Mouse (Mus musculus) layer of hippocampus, postnatal 36 days (tissue): ENCODE results near the gene Tlcd1. TPM values are rescaled to one million over a fixed set of nuclear protein-coding genes. Genes with fewer than 3 reads are reported as not detected.

Experiments used
- DNase-seq, 2 experiments: peaks; one replicate each; pipeline ENCODE4 v3.0.0; 2022
- total RNA-seq, 2 experiments: library from RNA; stranded (reverse); gene quantifications; 2 replicates each; pipeline ENCODE4 v1.2.3; 2021

Tlcd1 gene
- total RNA-seq, 2 experiments from 2014 or later = 22.3 to 24.0 TPM

DNA sequence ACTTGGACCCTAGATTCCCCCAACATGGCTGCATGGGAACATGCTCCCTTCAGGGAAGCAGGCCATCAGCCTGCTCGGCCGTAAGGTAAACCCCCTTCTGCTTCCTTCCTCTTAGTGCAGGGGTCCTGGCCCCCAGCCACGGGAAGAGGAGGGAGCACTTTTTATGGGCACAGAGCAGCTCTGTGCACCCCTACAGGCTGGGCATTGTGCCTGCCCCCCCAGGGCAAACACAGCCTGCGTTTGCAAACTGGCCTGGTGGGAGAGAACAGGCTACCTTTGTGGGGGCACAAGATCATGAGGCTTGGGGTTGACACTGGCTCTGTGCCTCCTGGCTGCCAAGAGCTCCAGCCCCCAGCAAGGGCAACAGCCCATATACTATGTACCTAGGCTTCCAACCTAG, 14.5 kb upstream of the Tlcd1 start:
- no peak for DNase-seq

DNA sequence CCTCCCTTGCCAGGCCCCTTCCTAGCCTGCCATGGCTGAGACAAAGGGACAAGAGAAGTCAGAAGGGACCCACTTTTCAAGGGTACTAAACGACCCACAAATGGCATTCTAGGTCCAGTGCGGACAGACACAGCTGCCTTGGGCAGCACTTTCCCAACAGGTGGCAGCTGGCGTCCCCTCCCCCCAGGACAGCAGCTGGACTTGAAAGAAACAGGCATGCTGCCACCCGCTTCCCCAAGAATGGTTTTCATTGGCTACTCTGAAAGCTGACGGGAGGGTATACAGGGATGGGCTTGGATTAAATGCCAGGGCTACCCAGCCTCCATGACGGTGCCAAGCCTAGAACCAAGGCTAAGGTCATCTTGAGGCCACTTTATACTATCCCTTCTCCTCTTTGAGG, 14.0 kb upstream of the Tlcd1 start:
- no peak for DNase-seq

DNA sequence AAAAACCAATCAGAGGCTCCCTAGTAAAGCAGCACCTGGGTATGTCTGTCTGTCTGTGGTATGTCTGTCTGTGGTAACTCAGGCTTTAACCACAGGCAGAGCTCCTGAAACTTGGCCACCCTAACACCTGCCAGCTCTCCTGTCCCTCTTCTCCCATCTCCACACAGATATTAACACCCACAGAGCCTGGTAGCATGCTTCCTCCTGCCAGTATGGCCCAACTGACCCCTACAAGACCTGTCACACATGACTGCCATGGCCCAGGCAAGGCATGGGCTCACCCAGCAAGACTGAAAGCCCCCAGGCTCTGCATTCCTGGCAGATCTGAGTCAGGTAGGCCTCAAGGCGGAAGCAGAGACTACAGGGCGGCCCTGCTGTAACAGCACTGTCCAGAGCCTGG, 13.5 kb upstream of the Tlcd1 start:
- no peak for DNase-seq

DNA sequence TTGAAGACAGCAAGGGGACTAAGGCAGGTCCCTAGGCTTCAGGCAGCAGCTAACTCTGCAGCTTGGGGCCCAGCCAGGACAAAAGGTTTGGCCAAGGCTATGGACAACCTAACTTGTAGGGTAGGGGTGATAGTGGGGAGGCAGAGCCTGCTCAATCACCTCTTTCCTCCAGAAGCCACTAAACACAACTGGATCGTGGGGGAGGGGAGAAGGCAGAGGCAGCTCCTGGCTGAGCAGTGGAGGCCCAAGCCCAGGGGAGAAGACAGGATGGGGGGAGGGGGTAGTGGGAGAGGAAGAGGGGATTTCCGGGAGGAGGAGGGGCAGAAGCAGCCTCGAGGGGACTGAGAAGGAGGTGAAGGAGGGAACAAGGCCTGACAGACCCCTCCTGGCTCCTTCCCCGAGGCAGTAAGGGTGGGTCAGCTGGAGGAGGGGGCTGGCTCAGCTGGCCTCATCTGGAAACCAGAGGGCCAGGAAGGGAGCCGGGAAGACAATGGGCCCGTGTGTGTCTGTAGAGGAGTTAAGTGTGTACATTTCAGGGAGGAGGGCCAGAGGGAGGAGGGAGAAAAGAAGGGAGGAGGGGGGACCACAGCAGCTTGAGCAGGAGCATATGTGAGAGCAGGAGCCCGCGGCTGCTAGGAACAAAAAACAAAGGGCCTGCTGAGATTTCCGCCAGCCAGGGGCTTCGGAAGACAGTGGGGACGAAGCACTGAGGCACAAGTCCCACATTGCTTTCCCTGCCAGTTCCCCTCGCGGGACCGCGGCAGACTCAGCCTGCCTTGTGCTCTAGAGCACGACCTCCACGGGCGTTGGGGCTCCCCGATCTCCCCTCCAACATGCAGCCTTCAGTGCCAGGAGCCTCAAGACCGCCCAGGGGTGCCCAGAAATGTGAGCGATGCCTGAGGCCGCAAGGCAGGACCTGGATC, 12.6 kb upstream of the Tlcd1 start:
- DNase-seq = no peak

DNA sequence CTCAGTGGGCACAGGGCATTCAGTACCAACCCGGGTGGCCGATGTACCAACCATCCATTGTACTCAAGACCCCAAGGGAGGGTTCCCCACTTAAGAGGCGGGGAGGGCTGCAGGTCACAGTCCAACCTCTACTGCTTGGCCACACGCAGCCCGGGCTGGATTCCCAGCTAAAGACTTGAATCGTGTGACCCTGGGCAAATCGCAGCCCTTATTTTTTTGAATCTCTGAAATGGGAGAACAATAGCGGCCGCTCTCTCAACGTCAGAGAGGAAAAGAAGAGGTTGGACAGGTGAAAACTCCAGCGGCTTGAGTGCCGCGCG, 11.9 kb upstream of the Tlcd1 start:
- no peak for DNase-seq

DNA sequence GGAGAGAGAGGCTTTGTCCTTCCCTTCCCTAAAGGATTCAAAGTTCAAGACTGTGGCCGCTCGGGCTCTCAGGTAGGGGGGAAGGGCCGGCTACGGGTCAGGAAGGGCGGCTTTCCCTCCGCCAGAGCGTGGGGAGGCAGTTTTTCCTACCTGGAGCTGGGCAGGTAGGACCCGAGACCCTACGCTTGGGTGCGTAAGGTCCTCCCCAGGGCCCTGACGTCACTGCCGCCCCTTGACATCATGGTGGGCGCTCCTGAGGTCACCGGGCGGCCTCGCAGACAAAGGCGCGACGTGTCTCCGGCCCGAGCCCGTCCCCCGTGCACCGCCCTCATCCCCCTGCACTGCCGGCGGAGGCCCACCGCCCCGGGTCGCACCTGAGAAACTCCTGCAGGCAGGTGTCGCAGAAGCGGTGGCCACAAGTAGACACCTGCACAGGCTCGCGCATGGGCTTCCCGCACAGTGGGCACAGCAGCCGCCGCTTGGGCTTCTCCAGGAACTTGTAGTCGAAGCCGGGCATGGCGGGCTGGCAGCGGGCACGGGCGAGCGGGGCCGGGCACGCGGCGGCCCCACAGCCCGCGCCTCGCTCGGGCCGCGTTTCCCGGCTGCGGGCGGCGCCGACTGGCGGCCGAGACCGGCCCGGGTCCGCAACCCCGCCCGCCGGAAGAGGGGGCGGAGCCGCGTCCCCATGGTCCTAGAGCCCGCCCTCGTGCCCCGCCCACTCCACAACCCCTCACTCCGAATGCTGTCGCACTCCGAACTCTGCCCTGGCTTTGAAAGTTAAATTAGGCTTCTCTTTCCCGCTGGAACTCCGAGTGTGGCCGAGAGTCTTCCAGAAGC, 11.4 kb upstream of the Tlcd1 start, which contains the start of gene Traf4:
TSS of gene Traf4 (minus strand) at position 666 of the 837 bp plus-strand sequence.
- peak; percentile 72 to 75 for DNase-seq

DNA sequence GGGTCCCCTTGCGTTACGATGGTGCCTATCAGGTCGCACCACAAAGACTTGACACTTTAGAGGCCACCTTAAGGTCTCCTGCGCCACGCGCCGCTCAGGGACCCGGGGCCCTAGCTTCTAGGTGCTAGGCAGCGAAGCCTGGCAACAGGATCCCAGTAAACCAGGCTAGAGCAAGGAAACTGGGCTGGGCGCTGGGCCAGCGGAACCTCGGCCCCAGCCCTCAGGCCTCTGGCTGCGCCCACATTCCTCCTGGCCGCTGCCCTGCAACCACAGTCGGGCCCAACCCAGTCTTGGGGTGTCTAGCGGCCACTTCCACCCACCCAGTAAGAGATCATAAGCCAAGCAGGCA, 10.8 kb upstream of the Tlcd1 start:
- no peak for DNase-seq

DNA sequence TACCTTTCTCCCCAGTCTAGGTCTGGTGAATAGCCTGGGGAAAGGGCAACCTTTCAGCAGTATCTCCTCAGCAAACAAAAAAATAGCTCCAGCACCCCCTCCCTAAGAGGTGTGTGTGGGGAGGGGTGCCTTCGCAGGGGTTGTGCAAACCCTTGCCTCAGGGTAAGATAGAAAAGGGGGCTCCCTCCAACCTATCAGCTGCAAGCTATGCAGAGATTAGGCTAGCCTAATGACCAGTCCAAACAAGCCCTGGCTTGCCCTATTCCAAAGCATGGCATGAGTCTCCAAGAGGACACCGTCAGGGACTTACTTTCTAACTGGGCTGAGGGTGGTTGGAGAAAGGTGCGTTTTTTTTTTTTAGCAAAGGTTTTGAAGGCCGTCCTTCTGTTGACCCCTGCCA, 10.3 kb upstream of the Tlcd1 start:
- DNase-seq = no peak

DNA sequence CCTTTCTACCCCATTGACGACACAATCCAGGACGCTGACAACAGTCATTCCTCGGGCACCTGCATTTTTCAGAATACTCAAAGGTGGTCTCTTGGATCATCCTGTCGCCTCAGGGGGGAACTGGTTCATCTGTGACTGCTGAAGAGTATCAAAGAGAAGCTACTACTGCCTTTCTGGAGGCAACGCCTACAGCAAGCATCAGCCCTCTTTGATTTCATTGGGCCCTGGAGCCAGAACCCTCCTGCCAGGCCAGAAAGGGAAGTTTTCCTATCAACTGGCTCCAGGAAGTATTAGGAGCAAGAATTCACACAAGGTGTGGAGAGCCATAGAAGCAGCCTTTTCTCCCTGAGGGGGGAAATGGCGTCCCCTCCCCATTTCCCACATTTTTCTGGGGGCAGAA, 9.9 kb upstream of the Tlcd1 start:
- no peak for DNase-seq

DNA sequence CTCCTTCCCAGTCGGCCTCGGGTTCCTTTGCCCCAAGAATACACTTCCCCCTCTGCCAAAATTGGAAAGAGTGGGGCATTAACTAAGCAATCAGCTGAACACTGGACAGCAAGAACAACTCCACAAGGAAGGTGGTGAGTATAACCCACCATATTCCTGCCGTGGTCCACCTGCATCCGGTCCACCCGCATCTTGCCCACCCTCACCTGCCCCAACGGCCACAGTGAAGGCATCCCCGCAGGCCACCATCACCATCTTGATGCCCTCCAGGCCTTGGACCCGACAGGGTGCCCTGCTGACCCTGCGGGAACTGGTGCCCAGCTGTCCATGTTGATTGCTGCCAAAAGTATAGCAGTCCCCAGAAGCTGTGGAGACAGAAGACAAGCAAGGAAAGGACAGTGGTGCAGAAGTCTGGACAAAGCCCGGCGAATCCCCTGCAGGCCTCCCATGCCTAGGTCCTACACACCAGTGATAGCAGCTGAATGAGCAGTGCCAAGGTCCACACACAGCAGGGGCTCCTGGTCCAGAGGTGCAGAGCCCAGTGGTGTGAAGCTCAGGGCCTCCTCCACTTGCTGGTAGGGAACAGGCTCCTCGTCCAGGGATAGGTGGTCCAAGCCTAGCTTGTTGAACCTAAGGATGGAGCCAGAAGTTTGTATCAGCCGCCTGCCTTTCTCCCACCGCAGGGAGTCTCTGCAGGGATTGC, 9.1 kb upstream of the Tlcd1 start:
- no peak for DNase-seq

DNA sequence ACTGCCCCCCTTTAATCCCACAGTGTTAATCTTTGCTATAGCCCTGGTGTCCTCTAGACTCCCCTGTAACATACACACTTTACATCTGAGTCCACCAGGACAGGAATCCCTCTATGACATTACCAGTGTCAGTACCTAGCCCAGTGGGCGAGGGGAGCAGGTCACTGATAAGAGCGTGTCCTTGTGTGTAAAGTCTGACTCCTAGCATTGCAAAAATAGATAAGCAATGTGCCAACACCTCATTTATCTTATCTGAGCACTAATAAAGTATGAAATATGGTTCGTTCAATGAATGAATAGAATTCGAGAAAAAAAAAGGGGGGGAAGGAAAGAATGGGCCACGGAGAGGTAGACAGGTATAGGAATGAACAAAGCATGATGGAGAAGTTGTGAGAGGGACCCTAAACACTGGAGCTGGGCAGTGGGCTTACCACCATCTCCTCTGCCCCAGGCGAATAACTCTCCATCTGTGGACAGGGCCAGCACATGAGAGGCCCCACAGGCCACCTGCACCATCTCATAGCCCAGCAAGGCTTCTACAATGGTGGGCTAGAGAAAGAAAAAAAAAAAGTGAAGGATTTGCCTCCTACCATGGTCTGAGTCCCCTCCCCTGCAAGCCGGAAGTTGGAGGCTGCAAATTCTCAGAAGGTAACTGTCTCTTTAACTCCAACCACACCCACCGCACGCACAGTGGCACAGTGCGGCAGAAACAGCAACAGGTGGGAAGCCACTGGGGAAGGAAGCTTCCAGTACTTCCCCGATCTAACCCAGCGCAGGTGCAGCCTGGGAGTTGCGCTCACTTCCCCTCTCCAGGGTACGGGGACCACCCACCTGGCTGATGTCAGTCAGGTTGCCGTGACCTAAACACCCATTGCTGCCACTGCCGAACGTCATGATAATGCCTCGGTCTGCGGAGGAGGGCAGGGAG, 7.7 kb upstream of the Tlcd1 start:
- DNase-seq = no peak

DNA sequence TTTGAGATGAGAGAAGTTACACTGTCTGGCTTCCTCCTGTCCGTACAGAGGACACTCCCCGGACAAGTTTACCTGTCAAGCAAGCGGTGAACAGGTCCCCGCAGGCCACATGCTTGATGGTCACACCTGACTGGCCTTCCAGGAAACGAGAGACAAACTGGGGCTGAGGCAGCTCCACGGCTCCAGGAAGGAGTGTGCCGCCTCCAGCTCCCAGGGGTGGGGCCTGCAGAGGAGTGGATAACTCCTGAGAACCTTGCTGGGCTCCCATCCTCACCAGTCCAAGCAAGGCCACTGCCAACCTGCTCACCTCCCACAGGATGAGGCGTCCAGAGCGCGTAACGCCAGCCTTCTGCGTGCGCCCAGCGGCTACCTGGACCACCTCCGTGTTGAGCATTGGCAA, 6.2 kb upstream of the Tlcd1 start:
- no peak for DNase-seq

DNA sequence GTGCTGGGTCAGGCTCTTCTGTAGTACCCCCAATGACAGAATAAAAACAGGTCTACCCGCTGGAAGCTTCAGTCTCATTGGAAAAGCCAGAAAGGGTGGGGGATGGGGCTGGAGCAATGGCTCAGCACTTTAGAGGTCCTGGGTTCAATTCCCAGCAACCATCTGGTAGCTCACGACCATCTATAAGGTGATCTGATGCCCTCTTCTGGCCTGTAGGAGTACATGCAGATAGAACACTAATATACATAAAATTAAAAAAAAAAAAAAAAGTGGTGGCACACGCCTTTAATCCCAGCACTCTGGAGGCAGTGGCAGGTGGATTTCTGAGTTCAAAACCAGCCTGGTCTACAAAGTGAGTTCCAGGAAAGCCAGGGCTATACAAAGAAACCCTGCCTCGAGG, 5.2 kb upstream of the Tlcd1 start:
- DNase-seq = no peak

DNA sequence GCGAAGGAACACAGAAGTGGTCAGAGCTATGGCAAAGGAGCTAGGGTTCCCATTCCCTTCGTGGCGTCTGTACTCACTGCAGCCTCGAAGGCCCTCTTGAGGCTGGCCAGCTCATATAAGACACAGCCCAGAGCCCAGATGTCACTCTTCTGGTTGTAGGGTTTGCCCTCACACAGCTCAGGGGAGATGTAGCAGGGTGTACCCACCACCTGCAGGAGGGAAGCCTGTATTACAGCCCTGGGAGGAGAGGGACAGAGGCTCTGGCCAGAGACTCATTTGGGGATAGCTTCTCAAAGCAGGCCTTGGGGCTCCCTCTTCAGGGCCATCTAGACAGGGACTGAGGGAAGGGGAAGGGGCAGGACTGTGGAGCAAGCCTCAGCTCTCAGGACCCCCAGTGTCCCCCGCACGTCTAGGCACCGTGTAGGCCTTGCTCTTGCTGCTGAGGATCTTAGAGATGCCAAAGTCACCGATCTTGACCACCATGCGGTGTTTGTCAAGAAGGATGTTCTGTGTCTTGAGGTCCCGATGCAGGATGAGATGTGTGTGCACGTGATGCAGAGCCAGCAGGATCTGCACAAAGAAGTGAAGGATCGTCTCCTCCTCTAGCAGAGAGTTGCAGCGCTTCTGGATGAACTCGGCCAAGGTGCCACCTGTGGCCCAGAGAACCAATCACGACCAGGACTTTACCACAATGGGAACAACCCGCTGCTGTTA, 4.3 kb upstream of the Tlcd1 start:
- DNase-seq = no peak

DNA sequence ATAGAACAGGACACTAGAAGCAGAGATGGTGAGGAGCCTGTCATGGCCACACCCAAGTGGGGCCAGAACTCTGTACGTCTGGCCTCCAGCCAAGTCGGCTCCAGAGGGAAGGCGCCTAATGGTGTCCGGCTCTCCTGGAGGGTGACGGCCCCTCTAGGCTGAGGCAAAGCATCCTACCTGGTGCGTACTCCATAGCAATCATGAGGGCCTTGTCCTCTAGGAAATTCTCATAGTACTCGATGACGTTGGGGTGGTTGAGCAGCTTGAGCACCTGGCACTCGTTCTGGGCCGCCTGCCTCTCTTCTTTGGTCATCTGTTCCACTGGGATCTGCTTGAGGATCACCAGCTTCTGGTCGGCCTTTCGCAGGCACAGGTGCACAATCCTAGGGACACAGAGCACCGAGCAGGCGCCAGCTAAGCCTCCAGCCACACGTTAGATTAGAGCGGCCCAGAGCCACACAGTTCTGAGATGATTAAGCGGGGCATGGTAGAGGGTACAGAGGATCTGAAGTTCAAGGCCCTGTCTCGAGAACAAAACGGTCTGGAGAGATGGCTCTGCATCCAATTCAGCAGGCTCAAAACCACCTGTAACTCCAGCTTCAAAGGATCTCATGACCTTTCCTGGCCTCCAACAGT, 3.6 kb upstream of the Tlcd1 start:
- DNase-seq = no peak

DNA sequence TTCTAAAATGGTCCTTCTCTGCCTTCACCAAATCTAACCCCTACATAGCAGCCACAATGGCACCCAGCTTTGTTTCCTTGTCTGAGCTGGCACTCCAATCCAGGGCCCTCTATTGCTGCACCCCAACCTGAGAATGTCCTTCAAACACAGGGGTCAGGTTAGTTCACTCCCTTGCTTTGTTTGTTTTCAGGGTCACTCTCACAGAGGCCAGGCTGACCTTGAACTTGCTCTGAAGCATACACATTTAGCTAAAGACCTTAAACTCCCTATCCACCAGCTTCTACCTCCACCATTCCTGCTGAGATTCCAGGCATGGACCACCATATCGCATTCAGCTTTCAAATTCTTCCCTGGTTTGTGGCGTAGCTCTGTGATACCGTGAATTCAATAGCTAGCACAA, 2.0 kb upstream of the Tlcd1 start:
- DNase-seq = no peak

DNA sequence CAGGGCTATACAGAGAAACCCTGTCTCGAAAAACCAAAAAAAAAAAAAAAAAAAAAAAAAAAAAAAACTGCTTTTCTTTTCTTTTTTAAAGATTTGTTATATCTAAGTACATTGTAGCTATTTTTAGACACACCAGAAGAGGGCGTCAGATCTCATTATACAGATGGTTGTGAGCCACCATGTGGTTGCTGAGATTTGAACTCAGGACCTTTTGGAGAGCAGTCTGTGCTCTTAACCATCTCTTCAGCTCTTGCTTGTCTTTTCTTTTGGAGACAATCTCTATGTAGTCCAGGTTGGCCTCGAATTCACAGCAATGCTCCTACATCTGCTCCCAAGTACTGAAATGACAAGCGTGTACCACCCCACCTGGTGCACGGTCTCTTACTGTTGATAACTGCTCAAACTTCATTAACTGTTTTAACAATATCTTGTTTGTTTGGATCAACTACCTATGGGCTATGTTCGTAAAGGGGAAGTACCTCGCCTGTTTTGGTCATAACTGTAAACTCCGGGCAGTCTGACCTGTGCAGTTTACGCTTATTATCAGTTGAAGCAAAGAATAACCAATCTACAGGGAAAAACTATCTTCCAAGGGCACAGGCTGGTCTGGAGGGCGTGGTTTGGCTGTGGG, 625 bp upstream of the Tlcd1 start:
- no peak for DNase-seq

DNA sequence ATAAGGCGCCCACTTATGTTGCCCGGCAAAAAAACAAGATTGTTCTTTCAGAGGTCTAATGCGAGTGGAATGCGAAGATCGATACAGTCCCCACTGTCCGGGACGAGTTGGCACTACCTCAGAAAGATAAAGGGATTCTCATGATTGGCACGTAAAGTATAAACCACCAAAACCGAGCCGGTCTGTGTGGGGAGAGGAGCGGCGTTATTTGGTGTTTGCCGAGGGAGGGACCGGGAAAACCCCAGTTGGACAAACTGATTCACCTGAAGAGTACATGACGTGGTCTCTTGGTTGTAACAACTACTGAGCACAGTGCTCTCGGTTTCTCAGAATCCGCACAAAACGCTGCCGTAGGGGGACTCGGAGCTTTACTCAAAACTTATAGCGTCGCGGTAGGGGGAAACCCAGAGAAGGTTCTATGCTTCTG, 407 bp downstream of the Tlcd1 start:
- DNase-seq = no peak

DNA sequence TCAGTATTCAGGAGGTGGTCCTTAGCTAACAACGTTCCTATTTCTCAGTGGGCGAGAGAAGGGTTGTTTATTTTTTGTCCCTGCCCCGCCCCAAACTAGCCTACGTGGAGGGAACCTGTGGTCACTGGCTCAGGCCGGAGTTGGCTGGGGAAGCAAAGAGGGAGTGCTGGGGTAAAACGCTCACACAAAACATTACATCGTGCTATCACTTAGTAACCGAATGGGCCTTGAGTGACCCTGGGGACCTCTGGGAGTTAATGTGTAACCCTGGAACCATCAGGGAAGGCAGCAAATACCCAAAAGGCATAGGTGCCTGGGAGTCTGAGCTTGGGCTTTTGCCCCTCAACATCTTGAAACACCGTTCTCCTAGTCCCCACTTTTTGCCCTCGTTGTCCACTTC, 926 bp downstream of the Tlcd1 start:
- DNase-seq = no peak
